Mouse (Mus musculus) liver, embryonic 14 days (tissue): ENCODE data around the gene H2-T3. TPM values are rescaled to one million over a fixed set of nuclear protein-coding genes. Genes with fewer than 3 reads are reported as not detected.

Experiments
- polyA plus RNA-seq: library from polyadenylated mRNA; depleted of rRNA; stranded (reverse); fragments of >200 nt; gene quantifications from 2 replicates; pipeline ENCODE4 v1.2.3, GENCODE M21; 2012; rRNA removed

H2-T3 gene
- polyA plus RNA-seq, result not detected in 2 replicates

GRCm38 (mm10) chr17:36190169-36190507, at the start of gene H2-T3:
H2-T3 (minus strand) TSS chr17:36190287.

GRCm38 (mm10) chr17:36168039-36168652, 21.9 kb downstream of the H2-T3 start, which contains the start of gene Gm8909:
Gm8909 (minus strand) TSS chr17:36168537.

Other genes with a start within 250 kb of the H2-T3 start
- 51.1 and 52.6 TPM in 2 replicates for gene Abcf1, start 220.5 kb downstream of the H2-T3 start, polyA plus RNA-seq
- gene Gnl1, start 210.4 kb downstream of the H2-T3 start, polyA plus RNA-seq, result 4.9 and 5.4 TPM in 2 replicates
- 4.5 and 6.2 TPM in 2 replicates for gene Prr3, start 210.1 kb downstream of the H2-T3 start, polyA plus RNA-seq
- gene H2-T24, start 169.7 kb downstream of the H2-T3 start, polyA plus RNA-seq, result 4.2 and 6.5 TPM in 2 replicates
- gene H2-T23, start 157.4 kb downstream of the H2-T3 start, polyA plus RNA-seq, result 25.1 and 29.1 TPM in 2 replicates
- 8.3 and 9.1 TPM in 2 replicates for gene H2-T22, start 147.5 kb downstream of the H2-T3 start, polyA plus RNA-seq
- gene Gm6034, start 147.3 kb downstream of the H2-T3 start, polyA plus RNA-seq, result not detected in 2 replicates
- not detected in 2 replicates for gene Gm11127, start 131.9 kb downstream of the H2-T3 start, polyA plus RNA-seq
- not detected in 2 replicates for gene Gm19684, start 68.6 kb downstream of the H2-T3 start, polyA plus RNA-seq
- gene Gm7030, start 60.9 kb downstream of the H2-T3 start, polyA plus RNA-seq, result not detected in 2 replicates
- not detected in 2 replicates for gene Gm8909, start 21.8 kb downstream of the H2-T3 start, polyA plus RNA-seq
- gene Rpp21, start 67.8 kb upstream of the H2-T3 start, polyA plus RNA-seq, result 34.4 and 41.1 TPM in 2 replicates
- 10.8 and 12.6 TPM in 2 replicates for gene Trim39, start 82.0 kb upstream of the H2-T3 start, polyA plus RNA-seq
- gene H2-M10.2, start 96.2 kb upstream of the H2-T3 start, polyA plus RNA-seq, result not detected in 2 replicates
- gene H2-M10.1, start 135.9 kb upstream of the H2-T3 start, polyA plus RNA-seq, result not detected in 2 replicates
- not detected in 2 replicates for gene H2-M10.3, start 178.1 kb upstream of the H2-T3 start, polyA plus RNA-seq